15 mouse cellular contexts compared by ENCODE assay signal in the genomic region with DNA sequence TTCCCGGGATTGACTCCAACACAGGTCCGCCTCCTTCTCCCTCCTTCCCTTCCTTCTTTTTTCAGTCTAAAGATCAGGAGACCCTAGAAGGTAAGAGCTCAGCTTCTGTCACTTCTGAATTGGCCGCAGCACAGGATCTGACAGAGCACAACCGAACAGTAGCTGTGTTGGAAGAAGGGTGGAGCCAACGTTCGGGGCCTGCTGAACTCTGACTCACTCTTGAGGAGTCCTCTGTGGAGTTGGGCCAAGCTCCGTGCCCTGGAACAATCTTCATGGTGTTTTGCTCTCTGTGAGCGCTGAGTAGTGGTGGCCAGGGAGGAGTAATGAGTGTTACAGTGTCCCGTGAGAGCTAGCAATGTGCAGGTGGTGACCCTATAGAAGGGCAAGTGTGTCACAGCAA. TPM values are rescaled to one million over a fixed set of nuclear protein-coding genes. Genes with fewer than 3 reads are reported as not detected.
DNase-seq lines count a peak whose midpoint lies in the region.
"Had no signal": no experiment of that assay in that cellular context is flagged by ENCODE, and none has a peak within 500 bp of the region (broad histone marks: within the 10 kb centered on the region; RNA-seq: fewer than 3 reads in every experiment).

No protein-coding gene starts in this region.

- peak; percentile 37 for DNase-seq in ovary, adult 18-20 months (ENCODE audit: low spot score)
- DNase-seq in ovary, postnatal 14 days (ENCODE audit: low spot score) = no peak
- DNase-seq in MN1 (ENCODE audit: low spot score) = peak; percentile 48
- DNase-seq in adrenal gland, adult 8-10 months = peak; percentile 69
- DNase-seq in gastrocnemius, postnatal 25 days = peak; percentile 50
- no peak for DNase-seq in thymus, postnatal 36 days
- no peak for DNase-seq in embryo, embryonic 10.5 days (ENCODE audit: low spot score)
- DNase-seq: cerebellum, adult 2 months; heart, adult 18-20 months; heart, postnatal 10 days; kidney, postnatal 10 days; layer of hippocampus, adult 9-11 months; lung, embryonic 14.5 days; right cerebral cortex, postnatal 14 days; thymus, postnatal 14 days had no signal

RNA-seq across cellular contexts. Expression of gene Phb, which starts 15.8 kb away (rescaled TPM):
- total RNA-seq in adrenal gland, adult 8-10 months (2022) = 100 to 1,000 TPM; 283 to 358 (median 307) TPM
- 100 to 1,000 TPM; 179 to 189 TPM for total RNA-seq in gastrocnemius, postnatal 25 days (2021)

Comparison
In these comparisons a context has a peak if more than half of its experiments do, and no peak if none do; other contexts are left out.
1. DNase-seq: peak in ovary, adult 18-20 months (single experiment), MN1 (single experiment), adrenal gland, adult 8-10 months (single experiment) and gastrocnemius, postnatal 25 days (single experiment); none in ovary, postnatal 14 days (single experiment), thymus, postnatal 36 days (0 of 2) and embryo, embryonic 10.5 days (single experiment).